Mouse (Mus musculus) hindbrain, embryonic 14.5 days (tissue): ENCODE data around the gene 1700123K08Rik. TPM values are rescaled to one million over a fixed set of nuclear protein-coding genes. Genes with fewer than 3 reads are reported as not detected.
"Not testable (repeated sequence)": the region's sequence is repeated elsewhere in the genome, so short reads cannot be mapped to it uniquely, and the experiment has no call there.

Experiments
- ATAC-seq: fragments of 200-750 bp; cut with Nextera tagmentation; 2 replicates; pipeline ENCODE4 v1.8.0; 2017; ENCODE audit warnings: moderate number of reproducible peaks, mild to moderate bottlenecking, moderate TSS enrichment, moderate library complexity; ENCODE audit not compliant: low FRiP score
- DNase-seq: peaks from one replicate; pipeline ENCODE4 v3.0.0-alpha.2; 2015; ENCODE audit warnings: low spot score
- H3K27ac ChIP-seq: fragments of 300-500 bp; sonication (generic); 2 replicates; pipeline ENCODE4 v1.5.1; 2014; ENCODE audit warnings: mild to moderate bottlenecking, moderate library complexity
- H3K27me3 ChIP-seq: fragments of 300-500 bp; sonication (generic); 2 replicates; pipeline ENCODE4 v1.6.1; 2014; ENCODE audit warnings: mild to moderate bottlenecking, low read length, mixed read lengths; ENCODE audit not compliant: control insufficient read depth, insufficient read depth
- H3K36me3 ChIP-seq: fragments of 300-500 bp; sonication (generic); replicated peaks from 2 replicates; pipeline ENCODE4 v1.6.1; 2014; ENCODE audit not compliant: control insufficient read depth, insufficient read depth
- H3K4me1 ChIP-seq: fragments of 300-500 bp; sonication (generic); replicated peaks from 2 replicates; pipeline ENCODE4 v1.6.1; 2014; ENCODE audit warnings: antibody characterized with exemption, low read length, mixed read lengths; ENCODE audit not compliant: control insufficient read depth, insufficient read depth
- H3K4me2 ChIP-seq: fragments of 300-500 bp; sonication (generic); replicated peaks from 2 replicates; pipeline ENCODE4 v1.6.1; 2014; ENCODE audit warnings: mild to moderate bottlenecking, moderate library complexity
- H3K4me3 ChIP-seq: fragments of 300-500 bp; sonication (generic); replicated peaks from 2 replicates; pipeline ENCODE4 v1.5.1; 2014; ENCODE audit warnings: mild to moderate bottlenecking, low read length
- H3K9ac ChIP-seq: fragments of 300-500 bp; sonication (generic); 2 replicates; pipeline ENCODE4 v1.6.1; 2014
- H3K9me3 ChIP-seq: fragments of 300-500 bp; sonication (generic); 2 replicates; pipeline ENCODE4 v1.6.1; 2016; ENCODE audit warnings: low read length; ENCODE audit not compliant: control insufficient read depth
- WGBS: fragments of 180-500 bp; shearing (Covaris S2); extraction: QIAGEN DNeasy Blood & Tissue Kit; methylation state at CpG from one replicate; pipeline ENCODE4 v1.1.7; 2014; 5-methylcytosine and 5-hydroxymethylcytosine counted together
- microRNA-seq: library from miRNA; unstranded; fragments of <30 nt; microRNA quantifications from one replicate; pipeline ENCODE4, GENCODE M21; 2016
- polyA plus RNA-seq: library from polyadenylated mRNA; unstranded; fragments of >200 nt; fragmentation: Nextera tagmentation; extraction: Ambion mirVana; gene quantifications from 2 replicates; pipeline ENCODE4 v1.2.1, GENCODE M21; 2014

Gene 1700123K08Rik
- not detected in 2 replicates for polyA plus RNA-seq

GRCm38 (mm10) chr5:138564612-138565011, at the start of gene 1700123K08Rik:
Gene 1700123K08Rik (minus strand): TSS chr5:138564712.
- not testable (repeated sequence) for H3K9ac ChIP-seq, H3K36me3 ChIP-seq, H3K4me3 ChIP-seq, H3K9me3 ChIP-seq, H3K4me2 ChIP-seq, H3K27me3 ChIP-seq, DNase-seq, H3K27ac ChIP-seq, H3K4me1 ChIP-seq, ATAC-seq
- 86% methylated on average over 2 of the region's 2 CpGs for WGBS

GRCm38 (mm10) chr5:138587396-138587795, 22.9 kb upstream of the 1700123K08Rik start:
- H3K36me3 ChIP-seq, result no peaks in the 10 kb centered on the region
- H3K9ac ChIP-seq, result no peak overlapping the region
- H3K4me3 ChIP-seq, result no peak overlapping the region
- no peak for DNase-seq
- ATAC-seq, result no peak
- H3K27me3 ChIP-seq, result no peaks in the 10 kb centered on the region
- WGBS, result 94% methylated on average over 6 of the region's 6 CpGs
- H3K4me2 ChIP-seq, result no peak overlapping the region
- H3K9me3 ChIP-seq, result peaks cover 28% of the 10 kb centered on the region
- no peaks in the 10 kb centered on the region for H3K4me1 ChIP-seq
- H3K27ac ChIP-seq, result no peak overlapping the region

- Histone ChIP-seq H3K27ac (no peak overlapping the region), H3K4me2 (no peak overlapping the region), H3K27me3 (no peaks in the 10 kb centered on the region), H3K36me3 (no peaks in the 10 kb centered on the region), H3K4me1 (no peaks in the 10 kb centered on the region), H3K9me3 (0 out of 2 replicates have a peak, but pooled peaks cover 3% of the 10 kb centered on the region), H3K4me3 (no peak overlapping the region), H3K9ac (no peak overlapping the region)
- ATAC-seq, result no peak
- WGBS, result 51% methylated on average over 4 of the region's 4 CpGs
- DNase-seq, result peak; percentile 50
Measured at GRCm38 (mm10) chr5:138571623-138572022, 7.1 kb upstream of the 1700123K08Rik start.

DNA sequence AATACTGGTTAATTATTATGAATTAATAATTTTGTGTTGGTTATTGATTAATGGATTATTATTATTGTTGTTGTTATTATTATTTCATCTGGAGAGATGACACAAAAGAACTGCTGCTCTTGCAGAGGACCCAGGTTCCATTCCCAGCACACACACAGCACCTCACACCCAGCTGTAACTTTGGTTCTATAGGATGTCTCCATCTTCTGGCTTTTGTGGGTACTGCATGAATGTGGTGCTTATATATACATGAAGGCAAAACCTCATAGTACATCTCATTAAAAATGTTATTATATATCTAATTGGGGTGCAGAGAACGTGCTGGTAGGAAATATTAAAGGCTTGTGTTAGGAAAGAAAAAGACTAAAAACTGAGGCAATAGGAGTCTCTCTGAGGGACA, 11.8 kb downstream of the 1700123K08Rik start:
- H3K27ac ChIP-seq, result no peak overlapping the region
- H3K9ac ChIP-seq, result no peak overlapping the region
- H3K4me1 ChIP-seq, result no peaks in the 10 kb centered on the region
- 0 out of 2 replicates have a peak, but pooled peaks cover 4% of the 10 kb centered on the region for H3K9me3 ChIP-seq
- H3K27me3 ChIP-seq, result no peaks in the 10 kb centered on the region
- 53% methylated on average over 1 of the region's 1 CpGs for WGBS
- no peak overlapping the region for H3K4me2 ChIP-seq
- DNase-seq (peak; percentile 31), ATAC-seq (no peak)
- no peak overlapping the region for H3K4me3 ChIP-seq
- no peaks in the 10 kb centered on the region for H3K36me3 ChIP-seq

DNA sequence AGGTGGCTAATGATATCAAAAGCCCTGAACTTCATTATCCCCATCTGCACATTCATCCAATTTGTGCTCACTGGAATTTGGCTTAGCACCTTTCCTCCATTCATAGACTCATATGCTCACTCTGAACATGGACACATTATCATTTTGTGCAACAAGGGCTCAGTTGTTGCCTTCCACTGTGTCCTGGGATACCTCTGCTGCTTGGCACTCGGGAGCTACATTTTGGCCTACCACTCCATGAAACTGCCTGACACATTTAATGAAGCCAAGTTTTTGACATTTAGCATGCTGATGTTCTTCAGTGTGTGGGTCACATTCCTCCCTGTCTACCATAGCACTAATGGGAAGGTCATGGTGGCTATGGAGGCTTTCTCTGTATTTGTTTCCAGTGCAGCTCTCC, 32.0 kb downstream of the 1700123K08Rik start:
- DNase-seq, result no peak
- no peaks in the 10 kb centered on the region for H3K9me3 ChIP-seq
- H3K36me3 ChIP-seq, result no peaks in the 10 kb centered on the region

More for the DNA sequence above, 32.0 kb downstream of the 1700123K08Rik start:
- no peak for ATAC-seq
- Histone ChIP-seq H3K27ac (no peak overlapping the region), H3K4me3 (no peak overlapping the region), H3K27me3 (no peaks in the 10 kb centered on the region), H3K4me1 (no peaks in the 10 kb centered on the region), H3K9ac (no peak overlapping the region), H3K4me2 (no peak overlapping the region)
- WGBS, result 94% methylated on average over 1 of the region's 1 CpGs

Small RNA genes within 50 kb of the gene (microRNA-seq; reads per million reads assigned to microRNA genes)
- not detected for gene Gm24082

Other genes starting within 250 kb of the 1700123K08Rik start
- 0.19 TPM in 1 of 2 replicates, not detected in the other for gene Pvrig, start 222.8 kb downstream of the 1700123K08Rik start, polyA plus RNA-seq
- 65.9 and 72.2 TPM in 2 replicates for gene Zfp157, start 123.2 kb downstream of the 1700123K08Rik start, polyA plus RNA-seq
- 83.0 and 91.1 TPM in 2 replicates for gene Zfp68, start 55.0 kb upstream of the 1700123K08Rik start, polyA plus RNA-seq
- 20.0 and 20.7 TPM in 2 replicates for gene A430033K04Rik, start 58.1 kb upstream of the 1700123K08Rik start, polyA plus RNA-seq
- 63.5 and 72.0 TPM in 2 replicates for gene Fam20c, start 189.8 kb upstream of the 1700123K08Rik start, polyA plus RNA-seq